Mouse (Mus musculus) Patski (cell line): Measurements from ENCODE around the gene Bcl7c. TPM values are rescaled to one million over a fixed set of nuclear protein-coding genes. Genes with fewer than 3 reads are reported as not detected.
"Not testable (repeated sequence)": the region's sequence is repeated elsewhere in the genome, so short reads cannot be mapped to it uniquely, and the experiment has no call there.

Experiments used
- ATAC-seq: fragments of 100-300 bp; one replicate; pipeline ENCODE4 v1.8.0; 2021
- CTCF ChIA-PET: fragments of 350-600 bp; sonication (Branson Sonifier 250); formaldehyde crosslinking; loops from one replicate; lab custom pipeline; 2022; ENCODE audit warnings: inconsistent platforms; lab: Charles Lee
- POLR2A ChIA-PET: fragments of 350-600 bp; sonication (Branson Sonifier 250); formaldehyde crosslinking; loops from one replicate; lab custom pipeline; 2022; ENCODE audit warnings: antibody characterized with exemption, inconsistent platforms; lab: Charles Lee
- DNase-seq: peaks from one replicate; pipeline ENCODE4 v3.0.0-alpha.2; 2011; ENCODE audit warnings: low read depth, low spot score
- H3K27me3 ChIP-seq: fragments of 371-371 bp; one replicate; pipeline ENCODE4 v1.5.1; 2021
- CTCF ChIP-seq: fragments of 100-300 bp; IDR thresholded peaks from one replicate; pipeline ENCODE4 v1.5.1; 2021
- in situ Hi-C: fragments of 300-500 bp; cut with MboI; formaldehyde crosslinking; loops from 3 replicates; pipeline ENCODE4 v1.11.1; 2018; ENCODE audit warnings: low pct_unique_long_range_greater_than_20kb, mixed read lengths
- polyA plus RNA-seq: library from polyadenylated mRNA; unstranded; gene quantifications from one replicate; pipeline ENCODE4 v1.2.3, GENCODE M21; 2021

The Bcl7c gene
- polyA plus RNA-seq, 1 experiment from 2014 or later: 53.6 TPM

- ChIA-PET POLR2A (interaction anchor here (0.6 to 1.2 kb wide), 3 partner anchors 32 to 534 kb away, joined by 3 to 4 read pairs (median 3); no protein-coding TSS in a partner anchor), CTCF (interaction anchor here (1.3 to 13.2 kb wide), 3 partner anchors 15 to 50 kb away, joined by 3 to 100 read pairs (median 5); no protein-coding TSS in a partner anchor)
- no peak for ATAC-seq
- no peaks in the 10 kb centered on the region for H3K27me3 ChIP-seq
- in situ Hi-C loops: no loop called here
- no peak for DNase-seq
- no peak for TF ChIP-seq CTCF
Measured at GRCm38 (mm10) chr7:127707045-127707956, 1.4 kb downstream of the Bcl7c start.

- TF ChIP-seq CTCF: no peak
- no peak for ATAC-seq
- no peak for DNase-seq
- no peaks in the 10 kb centered on the region for H3K27me3 ChIP-seq
- in situ Hi-C loops: no loop called here
- POLR2A ChIA-PET: interaction anchor here (1.7 kb wide), 1 partner anchor 14 kb away, joined by 5 read pairs; no protein-coding TSS in a partner anchor
- CTCF ChIA-PET: interaction anchor here (1.4 to 13.2 kb wide), 2 partner anchors 9 to 29 kb away, joined by 3 to 100 read pairs; no protein-coding TSS in a partner anchor
Measured at GRCm38 (mm10) chr7:127705706-127706105, 3.0 kb downstream of the Bcl7c start.

- ChIA-PET CTCF (interaction anchor here (13.2 kb wide), 1 partner anchor 28 kb away, joined by 100 read pairs; no protein-coding TSS in a partner anchor), POLR2A (interaction anchor here (1.7 kb wide), 1 partner anchor 13 kb away, joined by 5 read pairs; no protein-coding TSS in a partner anchor)
- no peak for DNase-seq
- no peaks in the 10 kb centered on the region for H3K27me3 ChIP-seq
- ATAC-seq: no peak
- in situ Hi-C loops: no loop called here
- no peak for TF ChIP-seq CTCF
Measured at GRCm38 (mm10) chr7:127704598-127704997, 4.1 kb downstream of the Bcl7c start.

- in situ Hi-C loops: no loop called here
- POLR2A ChIA-PET: no interaction called here
- no peak for TF ChIP-seq CTCF
Measured at GRCm38 (mm10) chr7:127703561-127704178, 5.1 kb downstream of the Bcl7c start.

GRCm38 (mm10) chr7:127700712-127701331 is 7.9 kb downstream of the Bcl7c start:
- POLR2A ChIA-PET: interaction anchor here (1.2 kb wide), 1 partner anchor 12 kb away, joined by 3 read pairs; the partner anchor contains the start of gene Ctf1
- ATAC-seq (no peak), DNase-seq (no peak)
- CTCF ChIA-PET: no interaction called here
- in situ Hi-C loops: no loop called here
- no peak for TF ChIP-seq CTCF
- H3K27me3 ChIP-seq: no peaks in the 10 kb centered on the region

More at GRCm38 (mm10) chr7:127703561-127704178, 5.1 kb downstream of the Bcl7c start:
- H3K27me3 ChIP-seq: no peaks in the 10 kb centered on the region
- no peak for ATAC-seq
- DNase-seq: no peak
- CTCF ChIA-PET: interaction anchor here (1.0 to 13.2 kb wide), 3 partner anchors 27 to 66 kb away, joined by 3 to 100 read pairs (median 6); no protein-coding TSS in a partner anchor

GRCm38 (mm10) chr7:127698986-127699385 is 9.7 kb downstream of the Bcl7c start:
- in situ Hi-C loops: no loop called here
- TF ChIP-seq CTCF: no peak
- ChIA-PET CTCF (interaction anchor here (0.7 to 1.4 kb wide), 2 partner anchors 24 to 31 kb away, joined by 3 to 7 read pairs; no protein-coding TSS in a partner anchor), POLR2A (no interaction called here)
- ATAC-seq: no peak
- no peak for DNase-seq
- no peaks in the 10 kb centered on the region for H3K27me3 ChIP-seq

- DNase-seq, in situ Hi-C loops, H3K27me3 ChIP-seq, POLR2A ChIA-PET, ATAC-seq: not testable (repeated sequence)
- CTCF ChIA-PET: interaction anchor here (1.5 to 5.1 kb wide), 2 partner anchors 10 to 19 kb away, joined by 4 to 25 read pairs; no protein-coding TSS in a partner anchor
Measured at GRCm38 (mm10) chr7:127693730-127694129, 15.0 kb downstream of the Bcl7c start.

GRCm38 (mm10) chr7:127693290-127693689 is 15.4 kb downstream of the Bcl7c start:
- TF ChIP-seq CTCF: no peak

GRCm38 (mm10) chr7:127691221-127691989 is 17.3 kb downstream of the Bcl7c start:
- ATAC-seq (peak; percentile 57), DNase-seq (peak; percentile 56)
- TF ChIP-seq CTCF: no peak
- ChIA-PET CTCF (interaction anchor here (1.0 to 5.1 kb wide), 5 partner anchors 10 to 22 kb away, joined by 3 to 25 read pairs (median 5); no protein-coding TSS in a partner anchor), POLR2A (interaction anchor here (1.7 kb wide), 1 partner anchor 13 kb away, joined by 5 read pairs; no protein-coding TSS in a partner anchor)
- in situ Hi-C loops: no loop called here
- no peaks in the 10 kb centered on the region for H3K27me3 ChIP-seq

More at GRCm38 (mm10) chr7:127693290-127693689, 15.4 kb downstream of the Bcl7c start:
- DNase-seq: no peak
- H3K27me3 ChIP-seq: no peaks in the 10 kb centered on the region
- ATAC-seq: no peak
- CTCF ChIA-PET: interaction anchor here (1.5 to 5.1 kb wide), 3 partner anchors 10 to 18 kb away, joined by 4 to 25 read pairs (median 5); no protein-coding TSS in a partner anchor
- POLR2A ChIA-PET: no interaction called here
- in situ Hi-C loops: no loop called here
